Mouse (Mus musculus) stomach, embryonic 16.5 days (tissue): Measurements from ENCODE around the gene Rdh8. TPM values are rescaled to one million over a fixed set of nuclear protein-coding genes. Genes with fewer than 3 reads are reported as not detected.
"Not testable (repeated sequence)": the region's sequence is repeated elsewhere in the genome, so short reads cannot be mapped to it uniquely, and the experiment has no call there.

Experiments
- ATAC-seq: fragments of 200-750 bp; cut with Nextera tagmentation; 2 replicates; pipeline ENCODE4 v1.8.0; 2017; ENCODE audit warnings: moderate number of reproducible peaks, moderate TSS enrichment; ENCODE audit not compliant: insufficient read depth, low FRiP score
- H3K27ac ChIP-seq: fragments of 300-500 bp; sonication (generic); 2 replicates; pipeline ENCODE4 v1.5.1; 2014; ENCODE audit warnings: low read length
- H3K27me3 ChIP-seq: fragments of 300-500 bp; sonication (generic); 2 replicates; pipeline ENCODE4 v1.6.1; 2014; ENCODE audit warnings: low read length, control low read depth, mixed read lengths; ENCODE audit not compliant: control insufficient read depth, insufficient read depth
- H3K36me3 ChIP-seq: fragments of 300-500 bp; sonication (generic); 2 replicates; pipeline ENCODE4 v1.6.1; 2014; ENCODE audit warnings: low read length; ENCODE audit not compliant: control insufficient read depth, insufficient read depth
- H3K4me1 ChIP-seq: fragments of 300-500 bp; sonication (generic); 2 replicates; pipeline ENCODE4 v1.6.1; 2014; ENCODE audit warnings: low read length, control low read depth, mixed read lengths; ENCODE audit not compliant: control insufficient read depth, insufficient read depth
- H3K4me2 ChIP-seq: fragments of 300-500 bp; sonication (generic); 2 replicates; pipeline ENCODE4 v1.6.1; 2014; ENCODE audit warnings: low read depth, low read length, mixed read lengths
- H3K4me3 ChIP-seq: fragments of 300-500 bp; sonication (generic); replicated peaks from 2 replicates; pipeline ENCODE4 v1.5.1; 2014; ENCODE audit warnings: mild to moderate bottlenecking, low read length
- H3K9ac ChIP-seq: fragments of 300-500 bp; sonication (generic); 2 replicates; pipeline ENCODE4 v1.6.1; 2014; ENCODE audit warnings: low read length
- H3K9me3 ChIP-seq: fragments of 300-500 bp; sonication (generic); replicated peaks from 2 replicates; pipeline ENCODE4 v1.6.1; 2016; ENCODE audit warnings: low read length, control low read depth; ENCODE audit not compliant: control insufficient read depth
- WGBS: fragments of 180-500 bp; shearing (Covaris S2); extraction: QIAGEN DNeasy Blood & Tissue Kit; methylation state at CpG from one replicate; pipeline ENCODE4 v1.1.7; 2014; 5-methylcytosine and 5-hydroxymethylcytosine counted together
- polyA plus RNA-seq: library from polyadenylated mRNA; unstranded; fragments of >200 nt; fragmentation: Nextera tagmentation; extraction: Ambion mirVana; gene quantifications from 2 replicates; pipeline ENCODE4 v1.2.1, GENCODE M21; 2015

The Rdh8 gene
- polyA plus RNA-seq, 1 experiment from 2014 or later, result not detected

- Histone ChIP-seq H3K9me3 (no peaks in the 10 kb centered on the region), H3K9ac (peak overlapping the region; percentile 34), H3K27me3 (no peaks in the 10 kb centered on the region), H3K4me1 (peaks cover 6% of the 10 kb centered on the region; the same call in 1 of the 2 replicates), H3K36me3 (no peaks in the 10 kb centered on the region), H3K4me3 (no peak overlapping the region), H3K27ac (no peak overlapping the region; the same call in none of the 2 replicates), H3K4me2 (no peak overlapping the region)
- ATAC-seq, result peak; percentile 86
- 16% methylated on average over 19 of the region's 19 CpGs for WGBS
Measured at GRCm38 (mm10) chr9:20830901-20831643, 12.8 kb downstream of the Rdh8 start.

GRCm38 (mm10) chr9:20834881-20835280 lies 16.6 kb downstream of the Rdh8 start:
- Histone ChIP-seq H3K4me1 (peaks cover 6% of the 10 kb centered on the region; the same call in 1 of the 2 replicates), H3K36me3 (no peaks in the 10 kb centered on the region), H3K9ac (no peak overlapping the region), H3K9me3 (no peaks in the 10 kb centered on the region), H3K4me3 (no peak overlapping the region), H3K27me3 (no peaks in the 10 kb centered on the region), H3K27ac (no peak overlapping the region), H3K4me2 (no peak overlapping the region)
- 73% methylated on average over 1 of the region's 1 CpGs for WGBS
- ATAC-seq, result no peak

- H3K9ac ChIP-seq, H3K27me3 ChIP-seq, H3K4me1 ChIP-seq, H3K9me3 ChIP-seq, H3K4me3 ChIP-seq, ATAC-seq, H3K36me3 ChIP-seq, H3K4me2 ChIP-seq, H3K27ac ChIP-seq: not testable (repeated sequence)
- WGBS, result 81% methylated on average over 11 of the region's 11 CpGs
Measured at GRCm38 (mm10) chr9:20835431-20835954, 17.2 kb downstream of the Rdh8 start.

- Histone ChIP-seq H3K4me1 (no peaks in the 10 kb centered on the region), H3K27me3 (no peaks in the 10 kb centered on the region), H3K36me3 (no peaks in the 10 kb centered on the region), H3K9ac (no peak overlapping the region), H3K4me3 (no peak overlapping the region), H3K4me2 (no peak overlapping the region), H3K27ac (no peak overlapping the region), H3K9me3 (no peaks in the 10 kb centered on the region)
- no peak for ATAC-seq
- WGBS, result 68% methylated on average over 9 of the region's 9 CpGs
Measured at GRCm38 (mm10) chr9:20837184-20837947, 19.1 kb downstream of the Rdh8 start.

GRCm38 (mm10) chr9:20838931-20839330 lies 20.6 kb downstream of the Rdh8 start:
- Histone ChIP-seq H3K4me1 (no peaks in the 10 kb centered on the region), H3K36me3 (no peaks in the 10 kb centered on the region), H3K4me2 (no peak overlapping the region), H3K9ac (no peak overlapping the region), H3K4me3 (no peak overlapping the region), H3K9me3 (no peaks in the 10 kb centered on the region), H3K27me3 (no peaks in the 10 kb centered on the region), H3K27ac (no peak overlapping the region)
- 60% methylated on average over 6 of the region's 6 CpGs for WGBS
- no peak for ATAC-seq

GRCm38 (mm10) chr9:20842211-20842610 lies 23.9 kb downstream of the Rdh8 start:
- ATAC-seq, result no peak
- Histone ChIP-seq H3K36me3 (no peaks in the 10 kb centered on the region), H3K9me3 (no peaks in the 10 kb centered on the region), H3K9ac (no peak overlapping the region), H3K4me1 (no peaks in the 10 kb centered on the region), H3K27ac (no peak overlapping the region), H3K27me3 (no peaks in the 10 kb centered on the region), H3K4me2 (no peak overlapping the region), H3K4me3 (no peak overlapping the region)
- 38% methylated on average over 4 of the region's 4 CpGs for WGBS

GRCm38 (mm10) chr9:20842670-20843069 lies 24.4 kb downstream of the Rdh8 start:
- WGBS, result 24% methylated on average over 2 of the region's 2 CpGs
- no peak for ATAC-seq
- no peaks in the 10 kb centered on the region for H3K9me3 ChIP-seq
- H3K4me3 ChIP-seq, result no peak overlapping the region
- no peak overlapping the region for H3K4me2 ChIP-seq
- H3K27ac ChIP-seq, result no peak overlapping the region
- H3K27me3 ChIP-seq, result no peaks in the 10 kb centered on the region
- H3K9ac ChIP-seq, result no peak overlapping the region
- no peaks in the 10 kb centered on the region for H3K36me3 ChIP-seq
- no peaks in the 10 kb centered on the region for H3K4me1 ChIP-seq

- H3K27ac ChIP-seq, result no peak overlapping the region
- WGBS, result 81% methylated on average over 2 of the region's 2 CpGs
- ATAC-seq, result no peak
Measured at GRCm38 (mm10) chr9:20850179-20850578, 31.9 kb downstream of the Rdh8 start.

GRCm38 (mm10) chr9:20857131-20857530 lies 38.8 kb downstream of the Rdh8 start:
- 11% methylated on average over 6 of the region's 6 CpGs for WGBS
- Histone ChIP-seq H3K27ac (no peak overlapping the region), H3K27me3 (no peaks in the 10 kb centered on the region), H3K9me3 (no peaks in the 10 kb centered on the region), H3K4me2 (no peak overlapping the region), H3K4me1 (no peaks in the 10 kb centered on the region), H3K36me3 (no peaks in the 10 kb centered on the region), H3K9ac (no peak overlapping the region), H3K4me3 (no peak overlapping the region)
- ATAC-seq, result 0 out of 2 replicates have a peak, but pooled peaks have one; percentile 17

More at GRCm38 (mm10) chr9:20850179-20850578, 31.9 kb downstream of the Rdh8 start:
- Histone ChIP-seq H3K9me3 (no peaks in the 10 kb centered on the region), H3K9ac (no peak overlapping the region), H3K4me3 (no peak overlapping the region), H3K4me1 (no peaks in the 10 kb centered on the region), H3K27me3 (no peaks in the 10 kb centered on the region), H3K36me3 (no peaks in the 10 kb centered on the region), H3K4me2 (no peak overlapping the region)
